Mouse (Mus musculus) limb, embryonic 14.5 days (tissue): ENCODE results near the gene Gm14459. TPM values are rescaled to one million over a fixed set of nuclear protein-coding genes. Genes with fewer than 3 reads are reported as not detected.
"Not testable (repeated sequence)": the region's sequence is repeated elsewhere in the genome, so short reads cannot be mapped to it uniquely, and the experiment has no call there.

Source experiments
- ATAC-seq: fragments of 200-750 bp; cut with Nextera tagmentation; 2 replicates; pipeline ENCODE4 v1.8.0; 2017; ENCODE audit warnings: low read depth, moderate number of reproducible peaks, moderate TSS enrichment; ENCODE audit not compliant: low FRiP score
- DNase-seq: peaks from one replicate; pipeline ENCODE4 v3.0.0-alpha.2; 2015; ENCODE audit warnings: low spot score
- H3K27ac ChIP-seq: fragments of 300-500 bp; sonication (generic); replicated peaks from 2 replicates; pipeline ENCODE4 v1.5.1; 2014; ENCODE audit warnings: low read depth, mild to moderate bottlenecking, low read length, moderate library complexity, mixed read lengths
- H3K27me3 ChIP-seq: fragments of 300-500 bp; sonication (generic); 2 replicates; pipeline ENCODE4 v1.6.1; 2014; ENCODE audit warnings: low read length, mixed read lengths; ENCODE audit not compliant: control insufficient read depth, insufficient read depth
- H3K36me3 ChIP-seq: fragments of 300-500 bp; sonication (generic); 2 replicates; pipeline ENCODE4 v1.6.1; 2014; ENCODE audit warnings: mild to moderate bottlenecking, low read length, moderate library complexity, mixed read lengths; ENCODE audit not compliant: control insufficient read depth, insufficient read depth
- H3K4me1 ChIP-seq: fragments of 300-500 bp; sonication (generic); 2 replicates; pipeline ENCODE4 v1.6.1; 2014; ENCODE audit warnings: antibody characterized with exemption, low read length, mixed read lengths; ENCODE audit not compliant: control insufficient read depth, insufficient read depth
- H3K4me2 ChIP-seq: fragments of 300-500 bp; sonication (generic); replicated peaks from 2 replicates; pipeline ENCODE4 v1.6.1; 2014; ENCODE audit warnings: low read depth, mild to moderate bottlenecking, low read length, moderate library complexity; ENCODE audit not compliant: severe bottlenecking
- H3K4me3 ChIP-seq: fragments of 300-500 bp; sonication (generic); replicated peaks from 2 replicates; pipeline ENCODE4 v1.5.1; 2014; ENCODE audit warnings: low read length
- H3K9ac ChIP-seq: fragments of 300-500 bp; sonication (generic); 2 replicates; pipeline ENCODE4 v1.6.1; 2014; ENCODE audit warnings: mild to moderate bottlenecking, low read depth, low read length, moderate library complexity; ENCODE audit not compliant: severe bottlenecking
- H3K9me3 ChIP-seq: fragments of 300-500 bp; sonication (generic); 2 replicates; pipeline ENCODE4 v1.6.1; 2016; ENCODE audit warnings: low read length; ENCODE audit not compliant: control insufficient read depth
- POLR2A ChIP-seq: fragments of 200-500 bp; IDR thresholded peaks from 2 replicates; pipeline ENCODE4 v1.8.0; 2012; ENCODE audit warnings: inconsistent platforms, mild to moderate bottlenecking, moderate library complexity, borderline replicate concordance; ENCODE audit not compliant: insufficient read depth, insufficient read length; ENCODE audit errors: extremely low read depth
- whole genome bisulfite sequencing: fragments of 180-500 bp; shearing (Covaris S2); extraction: QIAGEN DNeasy Blood & Tissue Kit; methylation state at CpG from one replicate; pipeline ENCODE4 v1.1.7; 2014; 5-methylcytosine and 5-hydroxymethylcytosine counted together
- polyA plus RNA-seq, 2 experiments: library from polyadenylated mRNA; depleted of rRNA in 1 of 2; stranded (reverse) in 1 of 2; unstranded in 1 of 2; fragments of >200 nt; fragmentation: Nextera tagmentation in 1 of 2; extraction: Ambion mirVana in 1 of 2; gene quantifications; 2 replicates each; pipeline versions ENCODE4 v1.2.1 to v1.2.3; 2012 to 2014

The Gm14459 gene
- polyA plus RNA-seq (2012; rRNA removed), result not detected in 2 replicates
- not detected in 2 replicates for polyA plus RNA-seq (2014; fragmentation: Nextera tagmentation; extraction: Ambion mirVana)

DNA sequence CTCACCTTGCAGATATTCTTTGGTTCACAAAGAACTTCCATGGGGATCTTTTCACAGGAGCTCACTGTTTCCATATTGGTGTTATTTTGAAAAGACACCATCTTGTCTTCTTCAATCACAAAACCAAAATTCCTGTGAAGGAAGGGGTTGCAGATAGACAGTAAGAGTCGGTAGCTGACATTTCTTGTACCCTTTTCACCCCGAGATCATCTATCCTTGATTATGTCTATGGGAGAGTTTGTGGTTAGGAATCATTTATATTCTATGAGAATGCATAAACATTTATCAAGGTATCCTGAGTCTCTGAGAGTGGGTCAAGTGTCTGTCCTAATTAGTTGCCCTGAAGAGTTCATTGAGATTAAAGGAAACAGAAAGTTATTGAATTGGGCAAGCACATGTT, at the start of gene Gm14459:
Gene Gm14459 (minus strand): TSS at position 101 of the 400 bp plus-strand sequence.
- Histone ChIP-seq H3K27ac (no peak within 1 kb of the TSS), H3K27me3 (no peaks in the 10 kb centered on the region), H3K4me2 (no peak within 1 kb of the TSS), H3K9ac (no peak within 1 kb of the TSS), H3K9me3 (no peaks in the 10 kb centered on the region), H3K36me3 (no peaks in the 10 kb centered on the region), H3K4me3 (no peak within 1 kb of the TSS), H3K4me1 (no peaks in the 10 kb centered on the region)
- DNase-seq, result no peak
- WGBS, result 85% methylated on average over 2 of the region's 2 CpGs
- ATAC-seq, result no peak
- TF ChIP-seq POLR2A, result no peak

DNA sequence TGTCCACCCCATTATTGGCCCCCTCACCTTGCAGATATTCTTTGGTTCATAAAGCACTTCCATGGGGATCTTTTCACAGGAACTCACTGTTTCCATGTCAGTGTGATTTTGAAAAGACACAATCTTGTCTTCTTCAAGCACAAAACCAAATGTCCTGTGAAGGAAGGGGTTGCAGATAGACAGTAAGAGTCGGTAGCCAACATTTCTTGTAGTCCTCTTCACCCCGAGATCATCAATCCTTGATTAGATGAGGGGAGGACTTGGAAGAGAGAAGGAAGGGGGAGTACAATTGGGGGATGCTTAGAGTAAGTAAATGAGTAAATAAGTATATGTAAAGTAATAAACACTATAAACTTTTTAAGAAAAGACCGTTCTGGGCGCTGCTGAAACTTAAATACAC, 23.4 kb upstream of the Gm14459 start, which contains the start of gene Ssxb6:
Gene Ssxb6 (minus strand): TSS at position 101 of the 400 bp plus-strand sequence.
- H3K4me1 ChIP-seq, ATAC-seq, H3K9ac ChIP-seq, H3K9me3 ChIP-seq, DNase-seq, H3K4me3 ChIP-seq, H3K36me3 ChIP-seq, H3K27ac ChIP-seq, H3K4me2 ChIP-seq, H3K27me3 ChIP-seq: not testable (repeated sequence)
- WGBS, result 79% methylated on average over 4 of the region's 4 CpGs

Other genes starting within 250 kb of the Gm14459 start
- not detected in 2 replicates for gene Ssxb10, start 197.5 kb downstream of the Gm14459 start, polyA plus RNA-seq (2012; rRNA removed)
- gene Ssxb10, start 197.5 kb downstream of the Gm14459 start, polyA plus RNA-seq (2014; fragmentation: Nextera tagmentation; extraction: Ambion mirVana), result not detected in 2 replicates
- not detected in 2 replicates for gene Ssxb9, start 158.0 kb downstream of the Gm14459 start, polyA plus RNA-seq (2012; rRNA removed)
- not detected in 2 replicates for gene Ssxb9, start 158.0 kb downstream of the Gm14459 start, polyA plus RNA-seq (2014; fragmentation: Nextera tagmentation; extraction: Ambion mirVana)
- not detected in 2 replicates for gene Ssxb1, start 111.6 kb downstream of the Gm14459 start, polyA plus RNA-seq (2012; rRNA removed)
- gene Ssxb1, start 111.6 kb downstream of the Gm14459 start, polyA plus RNA-seq (2014; fragmentation: Nextera tagmentation; extraction: Ambion mirVana), result not detected in 2 replicates
- not detected in 2 replicates for gene Ssxb2, start 63.2 kb downstream of the Gm14459 start, polyA plus RNA-seq (2012; rRNA removed)
- not detected in 2 replicates for gene Ssxb2, start 63.2 kb downstream of the Gm14459 start, polyA plus RNA-seq (2014; fragmentation: Nextera tagmentation; extraction: Ambion mirVana)
- gene Ssxb6, start 23.3 kb upstream of the Gm14459 start, polyA plus RNA-seq (2012; rRNA removed), result not detected in 2 replicates
- not detected in 2 replicates for gene Ssxb6, start 23.3 kb upstream of the Gm14459 start, polyA plus RNA-seq (2014; fragmentation: Nextera tagmentation; extraction: Ambion mirVana)
- gene Ssxb3, start 66.9 kb upstream of the Gm14459 start, polyA plus RNA-seq (2012; rRNA removed), result not detected in 2 replicates
- gene Ssxb3, start 66.9 kb upstream of the Gm14459 start, polyA plus RNA-seq (2014; fragmentation: Nextera tagmentation; extraction: Ambion mirVana), result not detected in 2 replicates
- not detected in 2 replicates for gene Ssxb8, start 165.9 kb upstream of the Gm14459 start, polyA plus RNA-seq (2012; rRNA removed)
- gene Ssxb8, start 165.9 kb upstream of the Gm14459 start, polyA plus RNA-seq (2014; fragmentation: Nextera tagmentation; extraction: Ambion mirVana), result not detected in 2 replicates
- not detected in 2 replicates for gene Ssx9, start 223.5 kb upstream of the Gm14459 start, polyA plus RNA-seq (2012; rRNA removed)
- not detected in 2 replicates for gene Ssx9, start 223.5 kb upstream of the Gm14459 start, polyA plus RNA-seq (2014; fragmentation: Nextera tagmentation; extraction: Ambion mirVana)